Mouse (Mus musculus) embryonic facial prominence, embryonic 14.5 days (tissue): Measurements from ENCODE around the gene Adgrg5. TPM values are rescaled to one million over a fixed set of nuclear protein-coding genes. Genes with fewer than 3 reads are reported as not detected.

ENCODE experiments used
- ATAC-seq: fragments of 200-750 bp; cut with Nextera tagmentation; 2 replicates; pipeline ENCODE4 v1.8.0; 2017; ENCODE audit warnings: low read depth, moderate number of reproducible peaks, moderate TSS enrichment
- DNase-seq: peaks from one replicate; pipeline ENCODE4 v3.0.0-alpha.2; 2015; ENCODE audit warnings: low spot score
- H3K27ac ChIP-seq: fragments of 300-500 bp; sonication (generic); replicated peaks from 2 replicates; pipeline ENCODE4 v1.5.1; 2014; ENCODE audit warnings: low read depth, mild to moderate bottlenecking, low read length, moderate library complexity
- H3K27me3 ChIP-seq: fragments of 300-500 bp; sonication (generic); replicated peaks from 2 replicates; pipeline ENCODE4 v1.6.1; 2014; ENCODE audit warnings: low read length; ENCODE audit not compliant: control insufficient read depth, insufficient read depth
- H3K36me3 ChIP-seq: fragments of 300-500 bp; sonication (generic); 2 replicates; pipeline ENCODE4 v1.6.1; 2014; ENCODE audit warnings: low read length, mixed read lengths; ENCODE audit not compliant: control insufficient read depth, insufficient read depth
- H3K4me1 ChIP-seq: fragments of 300-500 bp; sonication (generic); 2 replicates; pipeline ENCODE4 v1.6.1; 2014; ENCODE audit warnings: antibody characterized with exemption, low read length; ENCODE audit not compliant: control insufficient read depth, insufficient read depth
- H3K4me2 ChIP-seq: fragments of 300-500 bp; sonication (generic); 2 replicates; pipeline ENCODE4 v1.6.1; 2014; ENCODE audit warnings: low read depth, mild to moderate bottlenecking, low read length, moderate library complexity, mixed read lengths
- H3K4me3 ChIP-seq: fragments of 300-500 bp; sonication (generic); 2 replicates; pipeline ENCODE4 v1.5.1; 2014; ENCODE audit warnings: low read depth, mild to moderate bottlenecking, low read length
- H3K9ac ChIP-seq: fragments of 300-500 bp; sonication (generic); 2 replicates; pipeline ENCODE4 v1.6.1; 2014; ENCODE audit warnings: low read depth, mild to moderate bottlenecking, low read length, moderate library complexity, mixed read lengths
- H3K9me3 ChIP-seq: fragments of 300-500 bp; sonication (generic); 2 replicates; pipeline ENCODE4 v1.6.1; 2016; ENCODE audit warnings: low read length; ENCODE audit not compliant: control insufficient read depth
- WGBS: fragments of 180-500 bp; shearing (Covaris S2); extraction: QIAGEN DNeasy Blood & Tissue Kit; methylation state at CpG from one replicate; pipeline ENCODE4 v1.1.7; 2014; 5-methylcytosine and 5-hydroxymethylcytosine counted together
- polyA plus RNA-seq: library from polyadenylated mRNA; unstranded; fragments of >200 nt; fragmentation: Nextera tagmentation; extraction: Ambion mirVana; gene quantifications from 2 replicates; pipeline ENCODE4 v1.2.1, GENCODE M21; 2014

Gene Adgrg5
- polyA plus RNA-seq, 1 experiment from 2014 or later = 0.21 TPM

DNA sequence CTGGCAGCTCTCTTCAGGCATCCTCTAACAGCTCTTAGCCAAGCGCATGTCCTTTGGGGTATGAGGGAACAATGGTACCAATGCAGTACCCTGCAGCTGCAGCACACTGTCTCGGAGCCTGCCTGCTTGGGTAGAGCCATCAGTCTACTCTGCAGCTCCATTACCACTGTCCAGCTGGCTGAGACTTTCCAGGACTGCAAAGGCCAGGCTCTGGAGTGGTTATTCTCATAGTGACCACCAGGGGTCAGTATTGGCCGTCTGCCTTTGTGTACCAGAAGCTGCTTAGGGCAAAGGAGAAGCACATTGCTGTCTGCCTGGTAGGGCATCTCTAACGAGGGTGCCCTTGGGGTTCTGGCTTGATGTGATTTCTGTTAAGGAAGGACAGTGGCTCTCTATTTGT, 26.6 kb downstream of the Adgrg5 start:
- peak; percentile 65 for DNase-seq
- Histone ChIP-seq H3K4me2 (no peak overlapping the region), H3K36me3 (no peaks in the 10 kb centered on the region), H3K27me3 (no peaks in the 10 kb centered on the region), H3K4me1 (no peaks in the 10 kb centered on the region), H3K4me3 (no peak overlapping the region), H3K9me3 (no peaks in the 10 kb centered on the region), H3K9ac (no peak overlapping the region), H3K27ac (no peak overlapping the region)
- WGBS = 15% methylated on average over 4 of the region's 4 CpGs
- ATAC-seq = peak; percentile 68; the same call in 1 of the 2 replicates

GRCm38 (mm10) chr8:94950458-94950857, 27.0 kb downstream of the Adgrg5 start:
- ATAC-seq (no peak), DNase-seq (no peak)
- WGBS = 76% methylated on average over 5 of the region's 5 CpGs
- no peaks in the 10 kb centered on the region for H3K36me3 ChIP-seq
- H3K27ac ChIP-seq = no peak overlapping the region
- no peaks in the 10 kb centered on the region for H3K9me3 ChIP-seq
- H3K9ac ChIP-seq = no peak overlapping the region
- H3K27me3 ChIP-seq = no peaks in the 10 kb centered on the region
- no peaks in the 10 kb centered on the region for H3K4me1 ChIP-seq
- H3K4me2 ChIP-seq = no peak overlapping the region
- H3K4me3 ChIP-seq = no peak overlapping the region

- no peak overlapping the region for H3K9ac ChIP-seq
- no peak for DNase-seq
- H3K4me3 ChIP-seq = no peak overlapping the region
- H3K27me3 ChIP-seq = no peaks in the 10 kb centered on the region
- no peak for ATAC-seq
- H3K4me1 ChIP-seq = no peaks in the 10 kb centered on the region
- H3K27ac ChIP-seq = no peak overlapping the region
- no peaks in the 10 kb centered on the region for H3K9me3 ChIP-seq
- H3K4me2 ChIP-seq = no peak overlapping the region
- whole genome bisulfite sequencing = 68% methylated on average over 5 of the region's 5 CpGs
- no peaks in the 10 kb centered on the region for H3K36me3 ChIP-seq
Measured at GRCm38 (mm10) chr8:94952086-94952485, 28.6 kb downstream of the Adgrg5 start.

DNA sequence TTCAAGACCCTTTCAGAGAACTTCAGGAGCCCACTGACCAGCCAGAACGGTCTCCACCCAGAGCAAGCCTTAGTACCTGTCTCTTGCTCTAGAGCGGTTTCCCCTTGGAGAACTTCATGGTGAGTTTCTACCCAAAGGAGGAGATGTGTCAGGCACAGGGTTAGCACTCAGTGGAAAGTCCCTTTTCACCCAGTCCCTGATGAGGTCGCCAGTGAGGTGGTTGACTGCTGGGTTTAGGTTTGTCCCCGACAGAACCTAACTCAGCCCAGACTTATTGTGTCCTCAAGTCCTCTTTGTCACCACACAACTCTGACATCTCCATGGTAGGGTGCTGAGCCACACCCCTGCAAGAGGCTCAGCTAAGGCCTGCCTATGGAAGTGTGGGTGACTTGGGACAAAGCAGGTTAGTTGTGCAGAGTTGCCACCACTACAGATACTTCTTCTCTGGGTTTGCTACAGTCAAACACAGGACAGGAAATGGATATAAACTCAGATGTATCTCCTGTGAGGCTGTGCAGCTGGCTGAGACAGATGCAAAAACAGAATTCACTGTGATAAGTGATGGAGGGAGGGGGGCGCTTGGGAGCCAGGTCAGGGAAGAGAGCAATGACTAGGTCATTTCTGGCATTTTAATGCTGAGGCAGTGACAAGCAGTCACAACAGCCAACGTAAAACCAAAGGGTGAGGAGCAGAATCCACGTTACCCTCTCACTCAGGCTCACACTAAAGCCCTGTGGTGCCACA, 30.3 kb downstream of the Adgrg5 start:
- DNase-seq (no peak), ATAC-seq (no peak)
- H3K4me2 ChIP-seq = no peak overlapping the region
- no peaks in the 10 kb centered on the region for H3K27me3 ChIP-seq
- no peak overlapping the region for H3K27ac ChIP-seq
- no peaks in the 10 kb centered on the region for H3K4me1 ChIP-seq
- H3K36me3 ChIP-seq = no peaks in the 10 kb centered on the region
- H3K4me3 ChIP-seq = no peak overlapping the region
- no peak overlapping the region for H3K9ac ChIP-seq
- H3K9me3 ChIP-seq = no peaks in the 10 kb centered on the region
- 67% methylated on average over 7 of the region's 7 CpGs for WGBS

GRCm38 (mm10) chr8:94954368-94954737, 30.9 kb downstream of the Adgrg5 start:
- Histone ChIP-seq H3K27me3 (no peaks in the 10 kb centered on the region), H3K9me3 (no peaks in the 10 kb centered on the region), H3K4me1 (no peaks in the 10 kb centered on the region), H3K9ac (no peak overlapping the region), H3K27ac (no peak overlapping the region), H3K36me3 (no peaks in the 10 kb centered on the region), H3K4me2 (no peak overlapping the region), H3K4me3 (no peak overlapping the region)
- no peak for ATAC-seq
- peak; percentile 22 for DNase-seq
- WGBS = 73% methylated on average over 7 of the region's 7 CpGs

DNA sequence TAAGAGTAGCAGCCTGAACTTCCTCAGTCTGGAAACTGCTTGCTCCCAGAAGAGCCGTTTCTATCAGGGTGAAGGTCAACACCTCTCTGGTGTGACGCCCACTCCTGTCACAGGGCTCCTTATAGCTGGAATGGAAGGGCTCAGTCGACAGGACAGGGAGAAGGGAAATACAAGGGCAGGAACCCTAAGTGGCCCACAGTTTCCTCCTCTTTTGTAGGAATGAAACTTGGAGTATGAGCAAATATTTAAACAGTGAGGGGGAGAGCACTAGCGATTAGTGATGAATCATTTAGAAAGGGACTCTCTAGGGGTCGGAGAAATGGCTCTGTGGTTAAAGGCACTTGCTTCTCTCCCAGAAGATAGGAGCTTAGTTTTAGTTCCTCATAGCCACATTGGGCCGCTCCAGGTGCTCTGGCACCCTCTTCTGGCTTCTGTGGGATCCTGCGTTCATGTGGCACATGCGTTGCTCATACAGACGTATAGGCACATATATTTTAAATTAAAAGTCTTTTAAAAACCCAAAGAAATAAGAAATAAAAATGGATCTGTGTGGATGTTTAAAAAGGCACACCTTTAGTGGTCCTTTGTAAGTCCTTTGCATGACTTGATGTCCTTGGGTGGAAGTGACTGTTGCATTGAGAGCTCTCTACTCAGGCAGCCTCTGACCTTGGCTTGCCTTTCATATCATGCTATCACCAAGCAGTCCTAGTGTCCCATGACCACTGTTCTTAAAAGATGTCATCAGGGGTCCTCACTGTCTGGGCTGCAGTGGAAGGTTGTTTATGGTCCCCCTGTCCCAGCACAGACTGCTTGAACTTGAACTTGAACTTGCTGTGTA, 31.6 kb downstream of the Adgrg5 start:
- Histone ChIP-seq H3K4me3 (no peak overlapping the region), H3K9ac (no peak overlapping the region), H3K36me3 (no peaks in the 10 kb centered on the region), H3K9me3 (no peaks in the 10 kb centered on the region), H3K4me1 (no peaks in the 10 kb centered on the region), H3K27ac (no peak overlapping the region), H3K4me2 (no peak overlapping the region), H3K27me3 (no peaks in the 10 kb centered on the region)
- DNase-seq (peak; percentile 68), ATAC-seq (0 out of 2 replicates have a peak, but pooled peaks have one; percentile 37)
- 30% methylated on average over 9 of the region's 9 CpGs for WGBS

GRCm38 (mm10) chr8:94956078-94956574, 32.6 kb downstream of the Adgrg5 start:
- no peak for ATAC-seq

DNA sequence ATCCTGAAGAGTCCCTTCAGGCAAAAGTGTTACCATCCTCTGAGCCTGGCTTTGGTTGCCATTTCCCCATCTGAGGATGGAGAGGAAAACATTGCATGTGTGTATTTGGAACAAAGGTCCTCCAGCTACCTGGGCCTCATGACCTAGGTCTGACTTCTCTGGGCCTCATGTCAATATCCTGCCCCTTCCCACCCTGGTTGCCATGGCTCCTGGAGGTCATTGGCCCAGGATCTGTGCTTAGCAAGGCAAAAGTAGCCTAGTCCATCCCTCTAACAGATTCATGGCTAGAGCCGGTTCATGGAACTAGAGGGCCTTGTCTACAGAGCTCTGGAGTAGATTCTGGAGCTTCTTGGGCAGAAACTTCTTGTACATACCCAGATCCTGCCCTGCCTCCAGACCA, 38.7 kb downstream of the Adgrg5 start:
- Histone ChIP-seq H3K9me3 (no peaks in the 10 kb centered on the region), H3K4me1 (no peaks in the 10 kb centered on the region), H3K36me3 (no peaks in the 10 kb centered on the region), H3K27me3 (no peaks in the 10 kb centered on the region), H3K9ac (no peak overlapping the region), H3K4me2 (no peak overlapping the region), H3K27ac (no peak overlapping the region), H3K4me3 (no peak overlapping the region)
- no peak for ATAC-seq
- DNase-seq = no peak
- WGBS = 82% methylated on average over 1 of the region's 1 CpGs

More at GRCm38 (mm10) chr8:94956078-94956574, 32.6 kb downstream of the Adgrg5 start:
- no peaks in the 10 kb centered on the region for H3K27me3 ChIP-seq
- no peak overlapping the region for H3K4me2 ChIP-seq
- 58% methylated on average over 1 of the region's 1 CpGs for WGBS
- no peaks in the 10 kb centered on the region for H3K9me3 ChIP-seq
- H3K9ac ChIP-seq = no peak overlapping the region
- no peaks in the 10 kb centered on the region for H3K4me1 ChIP-seq
- no peak overlapping the region for H3K4me3 ChIP-seq
- no peak for DNase-seq
- H3K27ac ChIP-seq = no peak overlapping the region
- H3K36me3 ChIP-seq = no peaks in the 10 kb centered on the region
